Mouse (Mus musculus) heart, embryonic 11.5 days (tissue): ENCODE data around the gene Kcnk18. TPM values are rescaled to one million over a fixed set of nuclear protein-coding genes. Genes with fewer than 3 reads are reported as not detected.

Experiments used
- ATAC-seq: fragments of 200-750 bp; cut with Nextera tagmentation; replicated peaks from 2 replicates; pipeline ENCODE4 v1.8.0; 2017; ENCODE audit warnings: moderate library complexity; ENCODE audit not compliant: insufficient number of reproducible peaks, low FRiP score, low TSS enrichment
- H3K27ac ChIP-seq: fragments of 300-500 bp; sonication (generic); 2 replicates; pipeline ENCODE4 v1.5.1; 2014; ENCODE audit warnings: mild to moderate bottlenecking, low read depth, low read length
- H3K27me3 ChIP-seq: fragments of 300-500 bp; sonication (generic); 2 replicates; pipeline ENCODE4 v1.6.1; 2014; ENCODE audit warnings: mild to moderate bottlenecking, low read length, mixed read lengths; ENCODE audit not compliant: control insufficient read depth, insufficient read depth
- H3K36me3 ChIP-seq: fragments of 300-500 bp; sonication (generic); 2 replicates; pipeline ENCODE4 v1.6.1; 2014; ENCODE audit warnings: mild to moderate bottlenecking, low read length, moderate library complexity, mixed read lengths; ENCODE audit not compliant: control insufficient read depth, insufficient read depth
- H3K4me1 ChIP-seq: fragments of 300-500 bp; sonication (generic); 2 replicates; pipeline ENCODE4 v1.6.1; 2014; ENCODE audit warnings: low read length; ENCODE audit not compliant: control insufficient read depth, insufficient read depth
- H3K4me2 ChIP-seq: fragments of 300-500 bp; sonication (generic); 2 replicates; pipeline ENCODE4 v1.6.1; 2014; ENCODE audit warnings: mild to moderate bottlenecking, moderate library complexity
- H3K4me3 ChIP-seq: fragments of 300-500 bp; sonication (generic); 2 replicates; pipeline ENCODE4 v1.5.1; 2014; ENCODE audit warnings: low read depth, low read length
- H3K9ac ChIP-seq: fragments of 300-500 bp; sonication (generic); 2 replicates; pipeline ENCODE4 v1.6.1; 2014; ENCODE audit warnings: mild to moderate bottlenecking, low read depth, low read length, moderate library complexity
- H3K9me3 ChIP-seq: fragments of 300-500 bp; sonication (generic); replicated peaks from 2 replicates; pipeline ENCODE4 v1.6.1; 2016; ENCODE audit warnings: low read length; ENCODE audit not compliant: control insufficient read depth
- WGBS: fragments of 180-500 bp; shearing (Covaris S2); extraction: QIAGEN DNeasy Blood & Tissue Kit; methylation state at CpG from one replicate; pipeline ENCODE4 v1.1.7; 2014; ENCODE audit not compliant: insufficient replicate concordance; 5-methylcytosine and 5-hydroxymethylcytosine counted together
- polyA plus RNA-seq: library from polyadenylated mRNA; unstranded; fragments of >200 nt; fragmentation: Nextera tagmentation; extraction: Ambion mirVana; gene quantifications from 2 replicates; pipeline ENCODE4 v1.2.1, GENCODE M21; 2014

Gene Kcnk18
- polyA plus RNA-seq, 1 experiment from 2014 or later, result not detected

GRCm38 (mm10) chr19:59188981-59189380 lies 30.0 kb upstream of the Kcnk18 start:
- no peak for ATAC-seq

DNA sequence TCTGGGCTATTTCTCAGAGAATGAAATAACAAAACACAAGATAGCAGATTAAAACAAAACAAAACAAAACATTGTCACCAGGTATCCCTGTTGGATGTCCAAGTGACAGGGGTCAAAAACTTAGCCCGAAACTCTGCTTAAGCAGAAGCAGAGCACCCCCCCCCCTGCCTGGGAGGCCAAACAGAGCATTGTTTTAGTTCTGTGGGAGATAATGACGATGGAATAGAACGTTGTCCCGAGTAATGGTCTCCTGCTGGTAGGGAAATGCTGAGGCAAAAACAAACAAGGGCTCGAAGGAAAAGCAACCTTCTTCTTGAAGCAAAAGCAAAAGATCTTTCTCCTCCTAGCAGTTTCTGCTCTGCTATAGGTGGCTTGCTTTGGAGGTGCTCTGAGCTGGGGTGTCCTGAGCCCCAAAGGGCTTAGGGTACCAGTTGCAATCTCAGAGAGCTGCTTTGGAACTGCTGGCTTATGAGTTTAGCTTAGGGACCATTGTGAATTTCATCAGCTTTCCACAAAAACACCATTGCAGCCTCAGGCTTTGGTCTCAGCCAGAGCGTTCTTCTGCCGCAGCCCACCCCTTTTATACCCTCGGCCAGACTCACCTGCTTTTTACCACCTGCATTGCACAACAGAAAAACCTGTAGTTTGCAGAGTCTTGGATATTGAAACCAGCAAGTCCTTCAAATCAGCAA lies 28.4 kb upstream of the Kcnk18 start:
- 1% methylated on average over 8 of the region's 8 CpGs for WGBS

More at GRCm38 (mm10) chr19:59188981-59189380, 30.0 kb upstream of the Kcnk18 start:
- peaks cover 66% of the 10 kb centered on the region for H3K27me3 ChIP-seq
- 12% methylated on average over 4 of the region's 4 CpGs for WGBS
- no peak overlapping the region for H3K4me2 ChIP-seq
- no peak overlapping the region for H3K27ac ChIP-seq
- H3K9me3 ChIP-seq, result no peaks in the 10 kb centered on the region
- H3K36me3 ChIP-seq, result no peaks in the 10 kb centered on the region
- no peak overlapping the region for H3K4me3 ChIP-seq
- no peak overlapping the region for H3K9ac ChIP-seq
- H3K4me1 ChIP-seq, result 0 out of 2 replicates have a peak, but pooled peaks cover 2% of the 10 kb centered on the region

DNA sequence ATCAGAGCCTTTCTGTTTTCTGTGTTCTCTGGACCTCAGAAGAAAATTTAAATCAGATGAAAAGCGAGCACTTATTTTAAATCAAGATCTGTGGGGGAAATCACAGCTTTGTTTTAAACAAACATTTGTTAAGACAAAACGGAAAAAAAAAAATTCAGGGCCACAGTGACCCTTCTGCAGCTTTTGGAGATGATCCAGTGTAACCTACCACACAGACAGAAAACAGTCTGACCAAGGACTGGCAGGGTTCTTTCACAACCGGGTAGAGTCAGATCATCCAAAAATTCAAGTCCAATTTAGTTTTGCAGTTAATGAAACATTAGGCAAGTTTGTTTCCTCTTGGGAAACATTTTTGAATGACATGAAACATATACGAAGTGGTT lies 27.9 kb upstream of the Kcnk18 start:
- Histone ChIP-seq H3K27me3 (peaks cover 83% of the 10 kb centered on the region), H3K9ac (no peak overlapping the region), H3K9me3 (no peaks in the 10 kb centered on the region), H3K4me2 (no peak overlapping the region), H3K36me3 (no peaks in the 10 kb centered on the region), H3K27ac (no peak overlapping the region), H3K4me3 (no peak overlapping the region), H3K4me1 (peaks cover 8% of the 10 kb centered on the region; the same call in 1 of the 2 replicates)
- WGBS, result 12% methylated on average over 4 of the region's 4 CpGs
- no peak for ATAC-seq

More for the DNA sequence above, 28.4 kb upstream of the Kcnk18 start:
- H3K4me3 ChIP-seq, result no peak overlapping the region
- H3K4me1 ChIP-seq, result peaks cover 8% of the 10 kb centered on the region; the same call in 1 of the 2 replicates
- no peak overlapping the region for H3K27ac ChIP-seq
- H3K4me2 ChIP-seq, result no peak overlapping the region
- H3K27me3 ChIP-seq, result peaks cover 77% of the 10 kb centered on the region
- H3K9me3 ChIP-seq, result no peaks in the 10 kb centered on the region
- no peaks in the 10 kb centered on the region for H3K36me3 ChIP-seq
- H3K9ac ChIP-seq, result no peak overlapping the region
- no peak for ATAC-seq

DNA sequence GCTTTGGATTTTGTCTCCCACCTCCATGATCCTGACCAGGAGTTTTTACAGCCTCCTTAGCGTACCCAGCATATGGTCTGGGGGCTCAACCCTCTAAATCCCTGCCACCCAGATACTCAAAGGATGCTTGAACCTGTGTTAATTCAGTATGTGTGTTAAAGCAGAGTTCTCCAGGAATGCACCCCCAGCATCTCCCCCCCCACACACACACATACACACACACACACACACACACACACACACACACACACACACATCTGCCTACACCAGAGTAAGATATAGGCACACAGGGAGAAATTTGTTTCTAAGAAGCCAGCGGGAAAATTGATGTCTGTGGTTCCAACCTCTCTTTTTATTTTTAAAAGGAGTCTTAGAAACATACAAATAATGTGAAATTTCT lies 26.5 kb upstream of the Kcnk18 start:
- Histone ChIP-seq H3K4me3 (no peak overlapping the region), H3K9me3 (no peaks in the 10 kb centered on the region)
- WGBS, result 11% methylated on average over 2 of the region's 2 CpGs

GRCm38 (mm10) chr19:59193456-59193855 lies 25.6 kb upstream of the Kcnk18 start:
- WGBS, result 2% methylated on average over 10 of the region's 10 CpGs
- H3K9ac ChIP-seq, result no peak overlapping the region
- H3K4me1 ChIP-seq, result peaks cover 8% of the 10 kb centered on the region; the same call in 1 of the 2 replicates
- H3K27me3 ChIP-seq, result peaks cover 86% of the 10 kb centered on the region
- peak overlapping the region; percentile 38 for H3K4me3 ChIP-seq
- no peaks in the 10 kb centered on the region for H3K9me3 ChIP-seq
- ATAC-seq, result no peak
- H3K27ac ChIP-seq, result no peak overlapping the region
- H3K36me3 ChIP-seq, result no peaks in the 10 kb centered on the region
- H3K4me2 ChIP-seq, result peak overlapping the region; percentile 66

More for the DNA sequence above, 26.5 kb upstream of the Kcnk18 start:
- peaks cover 8% of the 10 kb centered on the region; the same call in 1 of the 2 replicates for H3K4me1 ChIP-seq
- H3K27ac ChIP-seq, result no peak overlapping the region
- H3K9ac ChIP-seq, result no peak overlapping the region
- no peak for ATAC-seq
- no peaks in the 10 kb centered on the region for H3K36me3 ChIP-seq
- no peak overlapping the region for H3K4me2 ChIP-seq
- peaks cover 87% of the 10 kb centered on the region for H3K27me3 ChIP-seq

DNA sequence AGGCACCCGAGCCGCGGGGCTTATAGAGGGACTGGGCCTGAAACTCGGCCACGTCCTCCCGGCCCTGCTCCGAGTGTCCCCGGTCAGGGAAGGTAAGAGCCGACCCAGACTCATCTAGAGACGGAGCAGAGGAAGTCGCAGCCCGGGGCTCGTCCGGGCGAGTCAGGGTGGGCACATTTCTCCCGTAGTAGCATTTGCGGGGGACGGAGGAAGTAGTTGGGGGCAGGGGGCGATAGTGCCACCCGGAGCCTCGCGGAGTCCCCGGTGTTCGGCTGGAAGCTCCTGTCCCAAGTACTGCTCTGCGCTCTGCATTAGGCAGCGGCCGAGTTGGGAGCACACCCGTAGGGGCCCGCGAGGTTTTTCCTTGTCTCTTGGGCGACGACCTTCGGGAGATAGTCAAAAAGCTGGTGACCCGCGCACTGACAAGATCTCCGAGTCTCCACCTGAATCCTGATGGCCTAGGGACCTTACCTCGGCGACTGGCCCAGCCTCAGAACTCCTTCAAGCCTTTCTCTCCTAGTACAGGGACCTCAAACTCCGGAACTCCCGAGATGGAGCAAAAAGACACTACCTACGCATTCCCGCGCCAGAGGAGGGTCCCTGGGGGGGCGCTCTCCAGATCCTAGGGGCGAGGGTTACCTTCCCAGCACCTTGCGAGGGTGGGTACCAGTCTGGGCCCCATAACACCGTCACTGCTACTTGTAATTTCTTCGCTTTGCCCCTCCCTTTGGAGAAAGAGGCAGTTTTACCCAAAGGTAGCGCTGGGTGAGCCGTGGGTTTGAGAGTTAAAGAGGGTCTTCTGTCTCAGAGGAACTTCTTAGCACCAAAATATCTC lies 24.8 kb upstream of the Kcnk18 start:
- ATAC-seq, result no peak
- Histone ChIP-seq H3K4me3 (peak overlapping the region; percentile 38), H3K27me3 (peaks cover 79% of the 10 kb centered on the region), H3K9me3 (no peaks in the 10 kb centered on the region; the same call in 1 of the 2 replicates), H3K4me1 (peaks cover 8% of the 10 kb centered on the region; the same call in 1 of the 2 replicates), H3K27ac (no peak overlapping the region), H3K9ac (no peak overlapping the region), H3K36me3 (no peaks in the 10 kb centered on the region), H3K4me2 (peak overlapping the region; percentile 66)
- WGBS, result under 1% methylated on average over 50 of the region's 50 CpGs

- peaks cover 4% of the 10 kb centered on the region for H3K9me3 ChIP-seq
- ATAC-seq, result no peak
- 11% methylated on average over 9 of the region's 9 CpGs for WGBS
- H3K4me3 ChIP-seq, result no peak overlapping the region
- H3K4me1 ChIP-seq, result peaks cover 8% of the 10 kb centered on the region; the same call in 1 of the 2 replicates
- H3K27me3 ChIP-seq, result peaks cover 74% of the 10 kb centered on the region
- H3K4me2 ChIP-seq, result no peak overlapping the region
- H3K36me3 ChIP-seq, result no peaks in the 10 kb centered on the region
- H3K9ac ChIP-seq, result no peak overlapping the region
- no peak overlapping the region for H3K27ac ChIP-seq
Measured at GRCm38 (mm10) chr19:59195181-59195770, 23.7 kb upstream of the Kcnk18 start.

- Histone ChIP-seq H3K27me3 (peaks cover 67% of the 10 kb centered on the region), H3K9me3 (peaks cover 4% of the 10 kb centered on the region), H3K9ac (no peak overlapping the region), H3K4me1 (peaks cover 8% of the 10 kb centered on the region; the same call in 1 of the 2 replicates), H3K4me2 (no peak overlapping the region; the same call in 1 of the 2 replicates), H3K36me3 (no peaks in the 10 kb centered on the region), H3K27ac (no peak overlapping the region), H3K4me3 (no peak overlapping the region)
- no peak for ATAC-seq
- WGBS, result 5% methylated on average over 15 of the region's 15 CpGs
Measured at GRCm38 (mm10) chr19:59196111-59196666, 22.8 kb upstream of the Kcnk18 start.
